ENCODE assay signal across 11 mouse cellular contexts in genomic region chr8:88012177-88012825, GRCm38 (mm10). TPM values are rescaled to one million over a fixed set of nuclear protein-coding genes. Genes with fewer than 3 reads are reported as not detected.
DNase-seq lines count a peak whose midpoint lies in the region; ATAC-seq and TF ChIP-seq lines count a peak whose summit lies in the region.
"Had no signal": no experiment of that assay in that cellular context is flagged by ENCODE, and none has a peak within 500 bp of the region (broad histone marks: within the 10 kb centered on the region; RNA-seq: fewer than 3 reads in every experiment).

No protein-coding gene starts in this region.

- H3K9ac ChIP-seq in lung, embryonic 14.5 days = no peak overlapping the region
- no peak overlapping the region for H3K9ac ChIP-seq in hindbrain, embryonic 12.5 days
- peak overlapping the region; percentile 31; the same call in 1 of the 2 replicates for H3K9ac ChIP-seq in neural tube, embryonic 13.5 days

- WGBS in lung, embryonic 14.5 days = 48% methylated on average over 15 of the region's 15 CpGs
- 59% methylated on average over 15 of the region's 15 CpGs for WGBS in hindbrain, embryonic 12.5 days
- 25% methylated on average over 15 of the region's 15 CpGs for WGBS in neural tube, embryonic 13.5 days

- no peaks in the 10 kb centered on the region for H3K27me3 ChIP-seq in lung, embryonic 14.5 days (ENCODE audit: insufficient read depth, low read length)
- no peaks in the 10 kb centered on the region for H3K27me3 ChIP-seq in hindbrain, embryonic 12.5 days
- no peaks in the 10 kb centered on the region for H3K27me3 ChIP-seq in neural tube, embryonic 13.5 days

- H3K4me1 ChIP-seq in lung, embryonic 14.5 days (ENCODE audit: insufficient read depth) = peaks cover 7% of the 10 kb centered on the region; the same call in 1 of the 2 replicates
- H3K4me1 ChIP-seq in hindbrain, embryonic 12.5 days = peaks cover 12% of the 10 kb centered on the region
- peaks cover 16% of the 10 kb centered on the region for H3K4me1 ChIP-seq in neural tube, embryonic 13.5 days (replicated peaks)

- H3K4me2 ChIP-seq in lung, embryonic 14.5 days = no peak overlapping the region
- no peak overlapping the region for H3K4me2 ChIP-seq in hindbrain, embryonic 12.5 days (replicated peaks)
- no peak overlapping the region for H3K4me2 ChIP-seq in neural tube, embryonic 13.5 days

- TF ChIP-seq CTCF in lung, embryonic 14.5 days (IDR thresholded peaks at IDR 0.05; ENCODE audit: low read depth) = no peak

- ATAC-seq in lung, embryonic 14.5 days (ENCODE audit: insufficient read depth) = peak; percentile 71
- ATAC-seq in hindbrain, embryonic 12.5 days (ENCODE audit: low FRiP score) = no peak; the same call in 1 of the 2 replicates
- ATAC-seq in neural tube, embryonic 13.5 days (ENCODE audit: low read depth) = peak; percentile 84

- H3K36me3 ChIP-seq in lung, embryonic 14.5 days (ENCODE audit: insufficient read depth) = no peaks in the 10 kb centered on the region
- no peaks in the 10 kb centered on the region for H3K36me3 ChIP-seq in hindbrain, embryonic 12.5 days
- no peaks in the 10 kb centered on the region for H3K36me3 ChIP-seq in neural tube, embryonic 13.5 days

- DNase-seq in lung, embryonic 14.5 days = peak; percentile 55
- no peak for DNase-seq in lung, postnatal 10 days
- DNase-seq in adrenal gland, postnatal 36 days = peak; percentile 49 to 65
- no peak for DNase-seq in thymus, postnatal 14 days
- DNase-seq in heart, adult 9 months (ENCODE audit: low spot score in 2 of 2) = no peak
- DNase-seq: cerebellum, postnatal 14 days; heart, adult 18-20 months; thymus, adult 18-20 months had no signal

- H3K4me3 ChIP-seq in lung, embryonic 14.5 days (ENCODE audit: low read depth, low read length) = no peak overlapping the region
- H3K4me3 ChIP-seq in hindbrain, embryonic 12.5 days = no peak overlapping the region
- no peak overlapping the region for H3K4me3 ChIP-seq in neural tube, embryonic 13.5 days

- H3K9me3 ChIP-seq in lung, embryonic 14.5 days (ENCODE audit: low read depth, low read length) = no peaks in the 10 kb centered on the region
- H3K9me3 ChIP-seq in hindbrain, embryonic 12.5 days (replicated peaks) = no peaks in the 10 kb centered on the region
- no peaks in the 10 kb centered on the region for H3K9me3 ChIP-seq in neural tube, embryonic 13.5 days

- H3K27ac ChIP-seq in lung, embryonic 14.5 days (ENCODE audit: low read depth) = no peak overlapping the region
- peak overlapping the region; percentile 44; the same call in 1 of the 2 replicates for H3K27ac ChIP-seq in hindbrain, embryonic 12.5 days
- peak overlapping the region; percentile 73 for H3K27ac ChIP-seq in neural tube, embryonic 13.5 days (replicated peaks)
- H3K27ac ChIP-seq: macrophage had no signal

RNA-seq across cellular contexts. Expression of gene Zfp423, which starts 52.9 kb away (rescaled TPM):
- polyA plus RNA-seq in lung, embryonic 14.5 days (2014; fragmentation: Nextera tagmentation; extraction: Ambion mirVana) = 16.3 and 18.1 TPM in 2 replicates
- 10 to 100 TPM; 16.5 to 20.8 TPM for total RNA-seq in adrenal gland, postnatal 36 days (2021)
- polyA plus RNA-seq in hindbrain, embryonic 12.5 days (2016; fragmentation: Nextera tagmentation; extraction: Ambion mirVana) = 58.1 and 63.0 TPM in 2 replicates
- polyA plus RNA-seq in neural tube, embryonic 13.5 days (2015; fragmentation: Nextera tagmentation; extraction: Ambion mirVana) = 35.5 and 57.9 TPM in 2 replicates
- polyA plus RNA-seq: macrophage had no signal

Comparison
In these comparisons a context has a peak if more than half of its experiments do, and no peak if none do; other contexts are left out.
1. DNase-seq: peak in lung, embryonic 14.5 days (single experiment) and adrenal gland, postnatal 36 days (2 of 2); none in lung, postnatal 10 days (single experiment), thymus, postnatal 14 days (single experiment) and heart, adult 9 months (0 of 2).